Mouse (Mus musculus): ENCODE measurements around the gene Hoxb5.

- TF ChIP-seq CTCF (IDR thresholded peaks at IDR 0.05; ENCODE audit: low read depth) (no peak), EP300 (optimal IDR thresholded peaks at IDR 0.05) (no peak)
Observed at GRCm38 (mm10) chr11:96305505-96306182, 2.5 kb downstream of the Hoxb5 start.

All from stomach, postnatal 0 days (tissue).